Mouse (Mus musculus): Measurements from ENCODE around the gene Xdh. TPM values are rescaled to one million over a fixed set of nuclear protein-coding genes. Genes with fewer than 3 reads are reported as not detected.

The Xdh gene
- polyA plus RNA-seq (2015; fragmentation: Nextera tagmentation; extraction: Ambion mirVana): 0.08 and 0.52 TPM in 2 replicates

GRCm38 (mm10) chr17:73950062-73950735, at the start of gene Xdh:
TSS of gene Xdh (minus strand) at chr17:73950196.
- Histone ChIP-seq H3K4me1 (replicated peaks) (0 out of 2 replicates have a peak, but pooled peaks cover 3% of the 10 kb centered on the region), H3K4me2 (no peak within 1 kb of the TSS), H3K9me3 (no peaks in the 10 kb centered on the region), H3K36me3 (no peaks in the 10 kb centered on the region), H3K27me3 (no peaks in the 10 kb centered on the region), H3K9ac (no peak within 1 kb of the TSS), H3K4me3 (no peak within 1 kb of the TSS), H3K27ac (replicated peaks) (no peak within 1 kb of the TSS)
- 87% methylated on average over 13 of the region's 13 CpGs for WGBS
- ATAC-seq (ENCODE audit: low read depth): no peak

- Histone ChIP-seq H3K4me3 (no peak overlapping the region), H3K9me3 (no peaks in the 10 kb centered on the region), H3K27me3 (no peaks in the 10 kb centered on the region), H3K27ac (replicated peaks) (no peak overlapping the region), H3K4me2 (no peak overlapping the region), H3K4me1 (replicated peaks) (no peaks in the 10 kb centered on the region), H3K9ac (no peak overlapping the region), H3K36me3 (no peaks in the 10 kb centered on the region)
- 88% methylated on average over 13 of the region's 13 CpGs for WGBS
- no peak for ATAC-seq (ENCODE audit: low read depth)
Measured at GRCm38 (mm10) chr17:73995907-73996645, 46.1 kb upstream of the Xdh start.

- H3K27ac ChIP-seq (replicated peaks): no peak overlapping the region
- no peak overlapping the region for H3K4me2 ChIP-seq
- H3K4me1 ChIP-seq (replicated peaks): no peaks in the 10 kb centered on the region
- WGBS: 90% methylated on average over 4 of the region's 4 CpGs
- no peak overlapping the region for H3K4me3 ChIP-seq
- H3K36me3 ChIP-seq: no peaks in the 10 kb centered on the region
- no peaks in the 10 kb centered on the region for H3K27me3 ChIP-seq
- no peaks in the 10 kb centered on the region for H3K9me3 ChIP-seq
- H3K9ac ChIP-seq: no peak overlapping the region
- ATAC-seq (ENCODE audit: low read depth): no peak
Measured at GRCm38 (mm10) chr17:73991264-73991663, 41.3 kb upstream of the Xdh start.

DNA sequence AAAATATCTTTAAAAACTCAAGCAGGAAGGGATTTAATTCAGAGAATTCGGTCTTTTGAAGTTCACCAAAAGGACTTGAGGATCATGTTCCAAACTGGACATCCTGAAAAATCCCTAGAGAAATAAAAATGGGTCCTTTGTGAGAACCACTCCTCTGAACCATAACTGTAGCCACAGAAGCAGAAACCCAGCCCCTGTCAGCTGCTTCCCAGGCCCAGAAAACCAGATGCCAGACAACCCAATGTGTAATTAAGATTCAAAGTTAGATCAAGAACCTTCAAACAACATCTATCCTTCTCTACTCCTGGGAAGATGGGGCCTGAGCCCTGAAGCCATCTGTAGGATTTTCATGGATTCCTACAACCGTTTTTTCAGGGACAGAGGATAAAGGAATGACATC, 36.6 kb upstream of the Xdh start:
- Histone ChIP-seq H3K9ac (no peak overlapping the region), H3K27ac (replicated peaks) (no peak overlapping the region), H3K36me3 (no peaks in the 10 kb centered on the region), H3K4me2 (no peak overlapping the region), H3K9me3 (no peaks in the 10 kb centered on the region), H3K4me1 (replicated peaks) (peaks cover 3% of the 10 kb centered on the region; the same call in 1 of the 2 replicates), H3K27me3 (no peaks in the 10 kb centered on the region), H3K4me3 (no peak overlapping the region)
- ATAC-seq (ENCODE audit: low read depth): no peak
- WGBS: 81% methylated on average over 2 of the region's 2 CpGs

DNA sequence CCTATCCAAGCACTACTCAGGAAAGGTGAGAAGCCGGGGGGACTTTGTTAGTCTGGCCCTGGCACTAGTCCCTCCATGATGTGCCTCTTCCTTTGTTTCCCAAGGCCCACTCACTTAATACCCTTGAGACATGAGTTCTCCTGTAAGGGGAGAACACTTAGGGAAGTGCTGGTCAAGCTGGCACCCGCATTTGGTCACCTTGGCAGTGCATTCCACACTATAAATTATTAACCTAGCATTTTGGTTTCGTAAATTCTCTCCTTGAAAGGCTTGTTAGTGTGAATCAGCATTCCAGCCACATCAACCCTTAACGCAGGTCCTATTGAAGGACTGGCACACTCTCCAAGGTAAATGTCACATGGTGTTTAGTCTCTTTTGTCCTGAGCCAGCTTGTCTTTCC, 35.9 kb upstream of the Xdh start:
- Histone ChIP-seq H3K9ac (no peak overlapping the region), H3K4me2 (no peak overlapping the region), H3K27ac (replicated peaks) (no peak overlapping the region), H3K4me3 (no peak overlapping the region), H3K9me3 (no peaks in the 10 kb centered on the region), H3K27me3 (no peaks in the 10 kb centered on the region), H3K4me1 (replicated peaks) (peaks cover 3% of the 10 kb centered on the region; the same call in 1 of the 2 replicates), H3K36me3 (no peaks in the 10 kb centered on the region)
- no peak for ATAC-seq (ENCODE audit: low read depth)
- 89% methylated on average over 4 of the region's 4 CpGs for WGBS

- Histone ChIP-seq H3K4me3 (no peak overlapping the region), H3K9me3 (no peaks in the 10 kb centered on the region), H3K9ac (no peak overlapping the region), H3K36me3 (no peaks in the 10 kb centered on the region), H3K27ac (replicated peaks) (no peak overlapping the region), H3K27me3 (no peaks in the 10 kb centered on the region), H3K4me1 (replicated peaks) (peaks cover 3% of the 10 kb centered on the region; the same call in 1 of the 2 replicates), H3K4me2 (no peak overlapping the region)
- no peak for ATAC-seq (ENCODE audit: low read depth)
- 12% methylated on average over 4 of the region's 4 CpGs for WGBS
Measured at GRCm38 (mm10) chr17:73984508-73984907, 34.5 kb upstream of the Xdh start.

DNA sequence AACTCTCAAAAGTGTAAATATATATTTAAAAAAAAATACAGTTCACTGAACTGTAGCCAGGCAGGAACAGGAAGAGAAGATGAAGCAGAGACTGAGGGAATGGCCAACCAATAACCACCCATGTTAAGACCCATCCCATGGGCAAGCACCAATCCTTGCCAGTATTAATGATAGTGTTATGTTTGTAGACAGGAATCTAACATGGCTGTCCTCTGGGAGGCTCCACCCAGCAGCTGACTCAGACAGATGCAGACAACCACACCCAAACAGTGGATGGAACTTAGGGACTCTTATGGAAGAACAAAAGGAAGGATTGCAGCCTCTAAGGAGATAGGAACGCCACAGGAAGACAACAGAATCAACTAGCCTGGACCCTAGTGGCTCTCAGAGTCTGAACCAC, 32.9 kb upstream of the Xdh start:
- WGBS: 75% methylated on average over 1 of the region's 1 CpGs
- H3K27me3 ChIP-seq: no peaks in the 10 kb centered on the region
- no peak overlapping the region for H3K4me2 ChIP-seq
- H3K27ac ChIP-seq (replicated peaks): no peak overlapping the region
- no peaks in the 10 kb centered on the region for H3K36me3 ChIP-seq
- peaks cover 3% of the 10 kb centered on the region; the same call in 1 of the 2 replicates for H3K4me1 ChIP-seq (replicated peaks)
- H3K9ac ChIP-seq: no peak overlapping the region
- H3K9me3 ChIP-seq: no peaks in the 10 kb centered on the region
- no peak for ATAC-seq (ENCODE audit: low read depth)
- no peak overlapping the region for H3K4me3 ChIP-seq

DNA sequence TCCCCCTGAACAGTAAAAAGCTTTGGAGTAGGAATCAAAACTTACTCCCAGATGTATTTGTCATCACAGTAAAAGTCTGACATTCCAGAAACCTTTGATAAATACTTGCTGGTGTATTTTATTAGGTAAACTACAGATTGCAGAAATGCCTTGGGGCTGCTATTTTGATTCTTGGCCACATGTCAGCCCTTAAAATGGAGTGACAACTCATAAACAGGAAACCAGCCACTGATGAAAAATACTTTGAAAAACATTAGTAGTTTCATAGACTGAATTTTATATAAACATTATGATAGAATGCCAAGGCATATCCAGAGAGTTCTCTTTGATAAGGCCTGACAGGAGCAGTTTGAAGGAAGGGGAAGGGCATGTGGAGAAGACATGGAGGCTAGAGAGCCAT, 26.1 kb upstream of the Xdh start:
- ATAC-seq (ENCODE audit: low read depth): no peak
- Histone ChIP-seq H3K4me2 (no peak overlapping the region), H3K9ac (no peak overlapping the region), H3K27ac (replicated peaks) (no peak overlapping the region), H3K36me3 (no peaks in the 10 kb centered on the region), H3K27me3 (no peaks in the 10 kb centered on the region), H3K4me1 (replicated peaks) (no peaks in the 10 kb centered on the region), H3K9me3 (no peaks in the 10 kb centered on the region), H3K4me3 (no peak overlapping the region)

- ATAC-seq (ENCODE audit: low read depth): no peak
- no peaks in the 10 kb centered on the region for H3K36me3 ChIP-seq
- no peaks in the 10 kb centered on the region for H3K9me3 ChIP-seq
- H3K4me2 ChIP-seq: no peak overlapping the region
- WGBS: 91% methylated on average over 11 of the region's 11 CpGs
- H3K4me3 ChIP-seq: no peak overlapping the region
- no peak overlapping the region for H3K27ac ChIP-seq (replicated peaks)
- H3K4me1 ChIP-seq (replicated peaks): no peaks in the 10 kb centered on the region
- no peaks in the 10 kb centered on the region for H3K27me3 ChIP-seq
- H3K9ac ChIP-seq: no peak overlapping the region
Measured at GRCm38 (mm10) chr17:73972648-73973047, 22.7 kb upstream of the Xdh start.

DNA sequence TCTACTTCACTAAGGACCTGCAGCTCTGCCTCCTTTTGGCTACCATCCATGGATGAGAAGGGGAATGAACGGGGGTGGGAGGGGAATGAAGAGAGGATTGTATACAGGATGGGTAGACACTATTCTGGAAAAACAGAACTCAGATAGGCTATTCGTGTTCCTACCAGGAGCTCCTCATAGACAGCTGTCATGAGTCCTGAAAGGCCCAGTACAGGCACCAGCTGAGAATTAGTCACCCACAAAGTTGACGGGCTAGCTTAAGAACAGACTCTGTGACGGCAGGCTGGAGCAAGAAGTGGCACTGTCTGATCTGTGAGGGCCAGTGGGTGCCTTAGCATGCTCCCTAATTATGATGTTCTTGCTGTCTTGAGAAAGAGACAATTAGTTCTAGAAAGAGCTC, 21.3 kb upstream of the Xdh start:
- Histone ChIP-seq H3K4me2 (no peak overlapping the region), H3K27me3 (no peaks in the 10 kb centered on the region), H3K9me3 (no peaks in the 10 kb centered on the region), H3K4me3 (no peak overlapping the region), H3K4me1 (replicated peaks) (no peaks in the 10 kb centered on the region), H3K36me3 (no peaks in the 10 kb centered on the region), H3K27ac (replicated peaks) (no peak overlapping the region), H3K9ac (no peak overlapping the region)
- 80% methylated on average over 4 of the region's 4 CpGs for WGBS
- ATAC-seq (ENCODE audit: low read depth): no peak

- Histone ChIP-seq H3K4me1 (replicated peaks) (no peaks in the 10 kb centered on the region), H3K9me3 (no peaks in the 10 kb centered on the region), H3K36me3 (no peaks in the 10 kb centered on the region), H3K4me2 (no peak overlapping the region), H3K4me3 (no peak overlapping the region), H3K27me3 (no peaks in the 10 kb centered on the region), H3K27ac (replicated peaks) (no peak overlapping the region), H3K9ac (no peak overlapping the region)
- WGBS: 80% methylated on average over 3 of the region's 3 CpGs
- no peak for ATAC-seq (ENCODE audit: low read depth)
Measured at GRCm38 (mm10) chr17:73970361-73971027, 20.5 kb upstream of the Xdh start.

GRCm38 (mm10) chr17:73964856-73965255, 14.9 kb upstream of the Xdh start:
- no peak for ATAC-seq (ENCODE audit: low read depth)
- Histone ChIP-seq H3K27ac (replicated peaks) (no peak overlapping the region), H3K9me3 (no peaks in the 10 kb centered on the region), H3K27me3 (no peaks in the 10 kb centered on the region), H3K4me1 (replicated peaks) (no peaks in the 10 kb centered on the region), H3K4me2 (no peak overlapping the region), H3K4me3 (no peak overlapping the region), H3K36me3 (no peaks in the 10 kb centered on the region), H3K9ac (no peak overlapping the region)
- WGBS: 90% methylated on average over 9 of the region's 9 CpGs
